ENCODE assay signal across 12 mouse cellular contexts in genomic region chr12:11367099-11367765, GRCm38 (mm10).
"Had no signal": no experiment of that assay in that cellular context is flagged by ENCODE, and none has a peak within 500 bp of the region (broad histone marks: within the 10 kb centered on the region; RNA-seq: fewer than 3 reads in every experiment).

No protein-coding gene starts in this region.

- ATAC-seq: midbrain, embryonic 15.5 days had no signal

- H3K9me3 ChIP-seq: kidney, embryonic 15.5 days; limb, embryonic 13.5 days; megakaryocyte, embryonic 14.5 days; midbrain, embryonic 15.5 days; neural tube, embryonic 12.5 days had no signal

- H3K4me3 ChIP-seq: kidney, embryonic 15.5 days; limb, embryonic 13.5 days; megakaryocyte, embryonic 14.5 days; midbrain, embryonic 15.5 days; neural tube, embryonic 12.5 days had no signal

- H3K4me1 ChIP-seq: kidney, embryonic 15.5 days; limb, embryonic 13.5 days; neural tube, embryonic 12.5 days had no signal

- H3K4me2 ChIP-seq: kidney, embryonic 15.5 days; limb, embryonic 13.5 days; midbrain, embryonic 11.5 days; midbrain, embryonic 15.5 days; neural tube, embryonic 12.5 days had no signal

- H3K36me3 ChIP-seq: kidney, embryonic 15.5 days; limb, embryonic 13.5 days; midbrain, embryonic 15.5 days; neural tube, embryonic 12.5 days had no signal

- DNase-seq: kidney, adult 2 months; kidney, postnatal 25 days; left cerebral cortex, postnatal 4 days; thymus, postnatal 4 days had no signal

- H3K27ac ChIP-seq: kidney, embryonic 15.5 days; limb, embryonic 13.5 days; liver, embryonic 14.5 days; midbrain, embryonic 15.5 days; neural tube, embryonic 12.5 days; stomach, postnatal 0 days had no signal

- H3K27me3 ChIP-seq: kidney, embryonic 15.5 days; limb, embryonic 13.5 days; megakaryocyte, embryonic 14.5 days; midbrain, embryonic 15.5 days; neural tube, embryonic 12.5 days had no signal

- H3K9ac ChIP-seq: kidney, embryonic 15.5 days; limb, embryonic 13.5 days; liver, embryonic 14.5 days; midbrain, embryonic 15.5 days; neural tube, embryonic 12.5 days had no signal
